Mouse (Mus musculus): ENCODE results near the gene Bsdc1. TPM values are rescaled to one million over a fixed set of nuclear protein-coding genes. Genes with fewer than 3 reads are reported as not detected.
A peak's percentile ranks its signal among the peaks of the same experiment; 100 is the strongest.

The Bsdc1 gene
- polyA plus RNA-seq, 1 experiment: 22.9 TPM

- TF ChIP-seq POLR2A (IDR thresholded peaks at IDR 0.05; ENCODE audit: insufficient read length, low read depth) (no peak), CEBPB (IDR thresholded peaks at IDR 0.05; ENCODE audit: insufficient read depth, poor library complexity, severe bottlenecking) (no peak), TCF3 (IDR thresholded peaks at IDR 0.05; ENCODE audit: insufficient read length, low read depth) (no peak), MAX (IDR thresholded peaks at IDR 0.05; ENCODE audit: low read depth) (no peak), REST (IDR thresholded peaks at IDR 0.05; ENCODE audit: insufficient read depth, insufficient read length) (no peak)
- Histone ChIP-seq H3K4me2 (ENCODE audit: low read depth) (peak overlapping the region; percentile 90), H3K4me3 (peak overlapping the region; percentile 42), H3ac (ENCODE audit: control insufficient read depth, insufficient read length) (no peak overlapping the region), H3K36me3 (ENCODE audit: control insufficient read depth, insufficient read depth) (no peaks in the 10 kb centered on the region), H3K27me3 (ENCODE audit: control insufficient read depth, insufficient read depth, insufficient read length) (no peaks in the 10 kb centered on the region), H3K79me2 (ENCODE audit: control insufficient read depth, insufficient read depth) (peaks cover 6% of the 10 kb centered on the region)
Observed at GRCm38 (mm10) chr4:129460827-129461182, 576 bp upstream of the Bsdc1 start.

GRCm38 (mm10) chr4:129462118-129462517, 737 bp downstream of the Bsdc1 start:
- peak overlapping the region; percentile 42 for H3K4me3 ChIP-seq
- peak overlapping the region; percentile 37 for H3ac ChIP-seq (ENCODE audit: control insufficient read depth, insufficient read length)
- peak overlapping the region; percentile 98 for H3K4me2 ChIP-seq (ENCODE audit: low read depth)

GRCm38 (mm10) chr4:129463097-129464059, 2.0 kb downstream of the Bsdc1 start:
- H3K4me2 ChIP-seq (ENCODE audit: low read depth): peak overlapping the region; percentile 98
- no peak overlapping the region for H3ac ChIP-seq (ENCODE audit: control insufficient read depth, insufficient read length)
- H3K36me3 ChIP-seq (ENCODE audit: control insufficient read depth, insufficient read depth): peaks cover 1% of the 10 kb centered on the region
- H3K4me3 ChIP-seq: no peak overlapping the region
- peaks cover 6% of the 10 kb centered on the region for H3K79me2 ChIP-seq (ENCODE audit: control insufficient read depth, insufficient read depth)
- no peaks in the 10 kb centered on the region for H3K27me3 ChIP-seq (ENCODE audit: control insufficient read depth, insufficient read depth, insufficient read length)
- no peak for TF ChIP-seq MAX (IDR thresholded peaks at IDR 0.05; ENCODE audit: low read depth)
- no peak for TF ChIP-seq REST (IDR thresholded peaks at IDR 0.05; ENCODE audit: insufficient read depth, insufficient read length)
- TF ChIP-seq MYOG (IDR thresholded peaks at IDR 0.05; ENCODE audit: control insufficient read depth in 1 of 3, insufficient read depth in 1 of 3, insufficient read length in 2 of 3, low read depth in 2 of 3): no peak
- no peak for TF ChIP-seq MYOD1 (IDR thresholded peaks at IDR 0.05; ENCODE audit: control insufficient read depth in 1 of 3, insufficient read length in 2 of 3, low read depth in 2 of 3)
- TF ChIP-seq USF1 (IDR thresholded peaks at IDR 0.05; ENCODE audit: low read depth): no peak

More at GRCm38 (mm10) chr4:129462118-129462517, 737 bp downstream of the Bsdc1 start:
- H3K27me3 ChIP-seq (ENCODE audit: control insufficient read depth, insufficient read depth, insufficient read length): no peaks in the 10 kb centered on the region
- peaks cover 6% of the 10 kb centered on the region for H3K79me2 ChIP-seq (ENCODE audit: control insufficient read depth, insufficient read depth)
- TF ChIP-seq TCF12 (IDR thresholded peaks at IDR 0.05; ENCODE audit: insufficient read depth, poor library complexity, severe bottlenecking): no peak
- TF ChIP-seq E2F4 (IDR thresholded peaks at IDR 0.05; ENCODE audit: insufficient read depth): no peak
- TF ChIP-seq MYOG (IDR thresholded peaks at IDR 0.05; ENCODE audit: control insufficient read depth in 1 of 3, insufficient read depth in 1 of 3, insufficient read length in 2 of 3, low read depth in 2 of 3): no peak
- TF ChIP-seq TCF3 (IDR thresholded peaks at IDR 0.05; ENCODE audit: insufficient read length, low read depth): no peak
- TF ChIP-seq CEBPB (IDR thresholded peaks at IDR 0.05; ENCODE audit: insufficient read depth, poor library complexity, severe bottlenecking): no peak
- TF ChIP-seq SRF (IDR thresholded peaks at IDR 0.05; ENCODE audit: control insufficient read depth, insufficient read length, low read depth): no peak
- TF ChIP-seq POLR2A (IDR thresholded peaks at IDR 0.05; ENCODE audit: insufficient read length, low read depth): no peak
- no peak for TF ChIP-seq USF1 (IDR thresholded peaks at IDR 0.05; ENCODE audit: low read depth)
- TF ChIP-seq MAX (IDR thresholded peaks at IDR 0.05; ENCODE audit: low read depth): no peak
- TF ChIP-seq POLR2AphosphoS2 (IDR thresholded peaks at IDR 0.05; ENCODE audit: insufficient read length, low read depth): no peak
- no peak for TF ChIP-seq REST (IDR thresholded peaks at IDR 0.05; ENCODE audit: insufficient read depth, insufficient read length)
- TF ChIP-seq MYOD1 (IDR thresholded peaks at IDR 0.05; ENCODE audit: control insufficient read depth in 1 of 3, insufficient read length in 2 of 3, low read depth in 2 of 3): no peak
- H3K36me3 ChIP-seq (ENCODE audit: control insufficient read depth, insufficient read depth): no peaks in the 10 kb centered on the region

- TF ChIP-seq E2F4 (IDR thresholded peaks at IDR 0.05; ENCODE audit: insufficient read depth) (no peak), USF1 (IDR thresholded peaks at IDR 0.05; ENCODE audit: low read depth) (no peak), POLR2AphosphoS2 (IDR thresholded peaks at IDR 0.05; ENCODE audit: insufficient read length, low read depth) (no peak), MYOG (IDR thresholded peaks at IDR 0.05; ENCODE audit: control insufficient read depth in 1 of 3, insufficient read depth in 1 of 3, insufficient read length in 2 of 3, low read depth in 2 of 3) (no peak), POLR2A (IDR thresholded peaks at IDR 0.05; ENCODE audit: insufficient read length, low read depth) (no peak), SRF (IDR thresholded peaks at IDR 0.05; ENCODE audit: control insufficient read depth, insufficient read length, low read depth) (no peak), CEBPB (IDR thresholded peaks at IDR 0.05; ENCODE audit: insufficient read depth, poor library complexity, severe bottlenecking) (no peak), MYOD1 (IDR thresholded peaks at IDR 0.05; ENCODE audit: control insufficient read depth in 1 of 3, insufficient read length in 2 of 3, low read depth in 2 of 3) (no peak), REST (IDR thresholded peaks at IDR 0.05; ENCODE audit: insufficient read depth, insufficient read length) (no peak), MAX (IDR thresholded peaks at IDR 0.05; ENCODE audit: low read depth) (no peak), TCF3 (IDR thresholded peaks at IDR 0.05; ENCODE audit: insufficient read length, low read depth) (no peak), TCF12 (IDR thresholded peaks at IDR 0.05; ENCODE audit: insufficient read depth, poor library complexity, severe bottlenecking) (no peak)
- Histone ChIP-seq H3K4me3 (no peak overlapping the region), H3K4me2 (ENCODE audit: low read depth) (no peak overlapping the region), H3K79me2 (ENCODE audit: control insufficient read depth, insufficient read depth) (peaks cover 6% of the 10 kb centered on the region), H3K36me3 (ENCODE audit: control insufficient read depth, insufficient read depth) (peaks cover 10% of the 10 kb centered on the region), H3ac (ENCODE audit: control insufficient read depth, insufficient read length) (no peak overlapping the region), H3K27me3 (ENCODE audit: control insufficient read depth, insufficient read depth, insufficient read length) (no peaks in the 10 kb centered on the region)
Observed at GRCm38 (mm10) chr4:129464286-129464815, 3.0 kb downstream of the Bsdc1 start.
